Mouse (Mus musculus): ENCODE measurements around the gene Trpv6.

Gene Trpv6

DNA sequence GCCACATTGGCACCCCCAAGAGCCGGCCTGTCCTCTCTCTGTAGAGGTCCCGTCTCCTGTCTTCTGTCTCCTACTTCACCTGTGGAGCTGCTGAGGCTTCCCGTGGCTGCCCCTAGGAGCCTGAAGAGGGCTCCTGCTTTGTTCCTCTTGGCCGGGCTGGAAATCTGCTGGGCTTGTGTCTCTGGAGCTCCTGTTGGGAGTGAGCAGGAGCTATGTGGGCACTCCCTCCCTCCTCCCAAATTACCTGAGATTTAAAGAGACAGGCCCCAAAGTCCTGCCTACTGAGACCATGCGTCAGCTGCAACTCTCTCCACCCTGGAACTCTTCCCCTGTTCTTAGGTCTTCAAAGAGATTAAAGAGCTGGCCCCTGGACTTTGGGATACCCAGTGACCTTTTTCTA, at the start of gene Trpv6:
Gene Trpv6 (minus strand): TSS at position 228 of the 400 bp plus-strand sequence.
- in situ Hi-C loops (cut with MboI, MseI): no loop called here

DNA sequence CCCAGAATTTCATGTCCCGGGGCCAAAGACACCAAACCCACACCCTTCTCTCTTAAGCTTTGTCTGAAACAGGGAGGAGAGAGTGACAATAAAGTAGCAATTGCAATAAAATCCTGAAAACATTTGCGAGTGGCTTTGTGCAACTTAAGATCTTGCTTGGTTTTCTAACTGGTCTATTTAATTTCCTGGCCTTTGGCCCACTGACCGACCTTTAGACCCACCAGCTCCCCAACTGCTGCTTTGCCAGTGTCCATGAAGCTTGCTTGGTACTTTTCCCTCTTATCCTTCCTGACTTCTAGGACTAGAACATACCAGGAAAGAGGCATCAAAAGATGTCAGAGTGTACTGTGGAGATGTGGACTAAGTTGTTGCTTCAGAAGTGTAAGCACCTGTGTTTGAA, 49.4 kb upstream of the Trpv6 start:
- in situ Hi-C loops (cut with MboI, MseI): no loop called here

DNA sequence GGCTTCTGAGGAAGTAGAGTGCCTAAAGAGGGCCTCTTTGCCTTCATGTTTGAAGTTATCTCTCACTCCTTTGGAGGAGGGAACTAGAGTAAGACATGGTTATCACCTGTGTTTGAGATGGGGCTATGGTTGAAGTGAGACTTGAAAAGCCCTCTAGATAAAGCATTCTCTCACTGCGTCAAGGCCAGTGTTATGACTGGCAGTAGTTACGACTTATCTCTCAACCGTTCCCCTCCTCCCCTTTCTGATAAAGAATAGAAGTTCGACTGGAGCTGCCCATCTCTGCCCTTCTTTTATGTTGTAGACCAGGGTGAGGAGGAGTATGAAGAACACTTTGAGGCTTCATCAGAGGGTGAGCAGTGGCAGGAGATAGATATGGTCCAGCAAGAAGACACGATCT, 48.7 kb upstream of the Trpv6 start:
- in situ Hi-C loops (cut with MboI, MseI): no loop called here

DNA sequence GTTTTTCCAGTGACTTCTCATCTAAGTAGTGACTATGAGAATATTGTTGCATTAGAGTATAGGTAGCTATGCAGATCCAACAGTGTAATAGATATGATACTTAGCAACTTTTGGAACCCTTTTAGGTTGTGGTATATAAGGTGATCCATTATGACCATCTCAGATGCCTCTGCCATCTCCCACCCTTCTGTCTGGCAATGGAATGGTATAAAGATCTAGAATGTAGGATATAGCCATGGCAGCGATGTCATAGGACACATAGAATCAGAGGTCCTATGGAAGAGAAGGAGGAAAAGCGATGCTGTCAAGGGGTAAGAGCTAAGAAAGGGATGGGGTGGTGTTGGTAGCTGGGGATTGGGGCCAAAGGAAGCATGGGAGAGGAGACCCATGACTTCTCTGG, 47.9 kb upstream of the Trpv6 start, which contains the start of gene Llcfc1:
Gene Llcfc1 (plus strand): TSS at position 301 of the 400 bp plus-strand sequence.
- in situ Hi-C loops (cut with MboI, MseI): no loop called here

DNA sequence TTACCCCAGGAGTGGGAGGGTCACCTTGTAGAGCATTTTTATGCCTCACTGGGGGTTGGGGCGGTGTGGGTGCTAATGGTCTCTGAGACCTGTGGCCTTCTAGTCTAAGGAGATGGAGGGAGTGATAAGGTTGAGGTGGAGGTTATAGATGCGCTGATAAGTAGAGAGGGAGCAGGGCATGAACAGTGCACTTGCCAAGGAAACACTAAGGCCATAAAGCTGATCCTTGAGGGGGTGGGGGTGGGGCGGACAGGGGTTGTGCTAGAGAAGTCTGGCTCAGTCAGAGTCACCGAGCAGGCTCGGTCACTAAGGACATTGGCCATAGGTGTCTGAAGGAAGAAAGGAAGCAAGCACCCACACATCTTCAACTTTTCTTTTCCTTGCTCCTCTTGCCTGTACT, 45.5 kb upstream of the Trpv6 start:
- in situ Hi-C loops (cut with MboI, MseI): no loop called here

DNA sequence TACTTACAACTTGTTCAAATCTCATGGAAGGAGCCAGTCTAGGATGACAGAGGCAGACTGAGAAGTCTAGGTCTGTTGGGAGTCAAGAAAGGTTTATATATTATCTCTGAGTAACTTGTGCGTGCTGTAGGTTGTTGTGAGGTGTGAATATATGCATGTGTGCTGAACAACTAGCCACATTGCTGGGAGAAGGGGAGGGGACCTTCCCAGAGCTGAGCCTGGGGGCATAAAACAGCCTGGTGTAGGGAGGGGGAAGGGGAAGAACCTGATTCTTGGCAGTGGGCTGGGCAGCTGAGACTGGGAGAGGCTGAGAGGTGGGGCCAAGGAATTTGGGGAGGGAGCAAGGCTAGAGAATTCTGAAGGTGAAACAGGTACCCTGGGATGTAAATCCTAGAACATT, 44.5 kb upstream of the Trpv6 start, which contains the start of gene Trpv5:
Gene Trpv5 (minus strand): TSS at position 101 of the 400 bp plus-strand sequence.
- in situ Hi-C loops (cut with MboI, MseI): no loop called here

DNA sequence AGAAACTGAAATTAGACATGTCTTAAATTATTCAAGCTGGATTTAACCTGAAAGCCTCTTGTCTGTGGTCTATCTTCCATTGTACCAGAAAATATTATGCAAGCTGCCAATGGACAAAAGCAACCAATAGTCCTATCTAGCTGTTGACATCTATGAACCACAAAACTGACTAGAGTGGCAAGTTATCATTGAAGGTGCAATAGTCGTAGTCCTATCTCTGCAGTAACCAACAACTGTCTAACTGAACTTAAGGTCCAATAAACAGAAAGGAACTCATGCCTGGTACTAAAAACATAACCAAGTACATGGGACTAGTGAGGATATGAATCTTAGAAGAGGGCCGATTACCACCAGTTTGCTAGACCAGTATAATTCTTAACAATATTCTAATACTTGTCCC, 40.3 kb upstream of the Trpv6 start:
- in situ Hi-C loops (cut with MboI, MseI): loop anchor here (10.0 kb wide), 1 partner anchor 1322 kb away; no protein-coding TSS in a partner anchor

DNA sequence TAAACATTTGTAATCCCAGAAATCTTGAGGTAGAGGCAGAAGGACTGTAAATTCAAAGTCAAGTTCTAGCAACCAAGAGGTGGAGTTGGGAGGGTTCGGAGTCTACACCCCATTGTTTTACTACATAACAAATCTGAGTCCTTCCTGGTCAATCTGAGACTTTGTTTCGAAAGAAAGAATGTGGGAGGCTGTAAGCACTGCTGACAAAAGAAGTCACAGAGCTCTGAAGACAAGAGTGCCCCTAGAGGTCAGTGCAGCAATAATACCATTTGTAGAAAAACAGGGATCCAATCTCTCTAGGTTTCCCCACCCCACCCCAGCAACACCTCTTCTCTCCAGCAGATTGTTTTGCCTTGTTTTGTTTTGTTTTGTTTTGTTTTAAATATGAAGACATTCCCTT, 26.1 kb upstream of the Trpv6 start:
- in situ Hi-C loops (cut with MboI, MseI): no loop called here

DNA sequence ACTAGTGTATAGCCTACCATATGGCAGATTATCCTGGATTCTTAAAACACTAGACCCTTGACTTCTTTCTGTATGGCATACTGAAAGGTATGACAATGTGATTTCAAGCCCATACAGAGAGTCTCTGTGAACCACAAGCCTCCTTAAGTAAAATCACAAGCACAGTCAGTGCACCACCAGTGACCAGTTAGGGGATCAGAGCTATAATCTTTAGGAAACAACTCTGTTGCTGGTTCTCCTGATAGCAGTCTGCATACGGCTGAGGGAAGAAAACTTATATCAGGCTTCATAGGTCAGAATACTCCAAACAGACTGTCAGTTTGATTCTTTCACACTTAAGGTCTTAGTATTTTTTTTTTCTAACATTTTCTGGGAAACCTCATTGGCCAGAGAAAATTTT, 22.3 kb upstream of the Trpv6 start:
- in situ Hi-C loops (cut with MboI, MseI): no loop called here

DNA sequence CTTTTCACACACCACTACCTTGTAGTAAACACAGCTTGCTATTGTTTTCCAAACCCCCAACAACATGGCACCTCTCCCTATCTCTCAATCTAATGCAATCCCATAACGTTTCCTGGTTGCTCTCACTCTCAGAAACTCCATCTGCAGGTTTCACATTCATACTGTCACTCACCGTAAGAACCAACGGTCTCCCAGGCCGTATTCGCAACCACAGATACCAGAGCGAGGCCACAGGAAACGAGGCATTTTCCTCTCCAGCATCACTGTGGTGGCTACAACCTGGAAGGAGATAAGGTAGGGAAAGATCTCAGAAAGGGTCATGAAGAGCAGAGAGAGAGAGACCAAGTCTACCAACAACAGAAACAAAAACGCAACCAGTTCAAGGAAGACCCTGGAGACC, 18.4 kb upstream of the Trpv6 start:
- in situ Hi-C loops (cut with MboI, MseI): no loop called here

DNA sequence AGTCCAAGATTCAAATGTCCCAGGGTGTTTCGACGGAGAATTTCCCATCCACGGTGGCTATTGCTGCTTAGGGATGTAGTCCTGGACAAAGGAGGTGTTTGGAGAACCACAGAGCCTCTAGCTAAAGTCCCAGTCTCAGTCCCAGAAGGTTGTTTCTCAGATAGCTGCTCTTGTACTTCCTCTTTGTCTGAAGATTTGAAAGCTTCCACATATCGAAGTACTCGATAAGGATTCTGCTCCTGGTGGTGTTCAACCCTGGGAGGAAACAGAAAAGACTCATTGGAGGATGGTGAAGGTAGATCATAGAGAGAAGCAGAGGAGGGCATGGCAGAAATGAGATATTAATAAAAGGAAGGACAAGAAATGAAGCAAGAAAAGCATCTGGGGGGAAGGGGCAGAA, 17.0 kb upstream of the Trpv6 start:
- in situ Hi-C loops (cut with MboI, MseI): no loop called here

DNA sequence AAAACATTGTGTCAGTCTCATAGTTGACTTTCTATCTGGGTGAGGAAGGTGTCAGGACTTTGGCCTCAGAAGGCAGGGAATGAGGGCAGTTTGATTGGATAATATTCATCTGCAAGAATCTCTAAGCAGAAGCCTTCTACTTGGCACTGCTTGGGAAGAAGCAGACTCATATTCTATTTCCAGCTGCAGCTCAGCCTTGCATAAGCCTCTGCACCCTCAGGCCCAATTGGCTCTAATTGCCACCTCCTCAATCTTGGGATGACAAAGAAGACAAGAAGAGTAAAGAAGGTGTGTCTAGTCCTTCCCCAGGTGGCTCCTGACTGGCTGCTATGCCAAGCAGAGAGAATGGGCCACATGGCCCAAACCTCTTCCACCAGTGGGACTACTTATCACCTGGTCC, 10.5 kb upstream of the Trpv6 start:
- in situ Hi-C loops (cut with MboI, MseI): no loop called here

DNA sequence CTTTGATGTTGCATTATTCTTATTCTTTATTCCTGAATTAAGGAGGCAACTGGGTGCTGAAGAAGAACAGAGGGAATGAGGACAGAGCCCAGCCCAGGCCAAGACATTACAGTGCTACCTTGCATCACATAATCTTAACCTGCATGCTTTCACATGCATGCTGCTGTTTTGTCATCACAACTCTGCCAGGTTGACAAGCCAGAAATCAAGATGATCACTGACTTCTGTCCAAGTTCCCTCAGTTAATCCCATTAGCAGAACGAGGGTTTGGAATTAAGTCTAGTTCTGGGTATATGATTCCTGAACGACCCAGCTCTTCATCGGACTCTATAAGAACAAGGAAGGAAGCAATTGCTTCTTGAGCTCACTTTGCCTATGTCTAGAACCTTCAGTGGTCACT, 10.0 kb upstream of the Trpv6 start:
- in situ Hi-C loops (cut with MboI, MseI): no loop called here

DNA sequence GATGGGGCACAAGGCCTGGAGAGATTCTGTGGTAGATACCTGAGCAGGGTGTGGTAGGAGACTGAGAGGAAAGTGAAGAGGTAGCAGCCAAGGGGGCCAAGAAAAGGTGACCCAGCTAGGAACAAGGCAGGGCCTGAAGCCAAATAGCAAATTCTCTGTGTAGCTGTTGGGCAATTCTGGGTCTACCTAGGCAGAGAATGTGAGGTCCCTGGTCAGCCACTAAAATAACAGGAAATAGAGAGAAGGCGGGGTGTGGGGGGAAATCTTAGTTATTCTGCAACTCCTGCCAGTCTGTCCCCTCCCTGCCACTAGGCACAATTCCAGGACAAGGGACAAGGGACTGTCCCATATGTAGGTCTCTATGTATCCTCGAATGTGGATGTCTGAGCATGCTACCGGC, 7.0 kb upstream of the Trpv6 start:
- in situ Hi-C loops (cut with MboI, MseI): no loop called here

DNA sequence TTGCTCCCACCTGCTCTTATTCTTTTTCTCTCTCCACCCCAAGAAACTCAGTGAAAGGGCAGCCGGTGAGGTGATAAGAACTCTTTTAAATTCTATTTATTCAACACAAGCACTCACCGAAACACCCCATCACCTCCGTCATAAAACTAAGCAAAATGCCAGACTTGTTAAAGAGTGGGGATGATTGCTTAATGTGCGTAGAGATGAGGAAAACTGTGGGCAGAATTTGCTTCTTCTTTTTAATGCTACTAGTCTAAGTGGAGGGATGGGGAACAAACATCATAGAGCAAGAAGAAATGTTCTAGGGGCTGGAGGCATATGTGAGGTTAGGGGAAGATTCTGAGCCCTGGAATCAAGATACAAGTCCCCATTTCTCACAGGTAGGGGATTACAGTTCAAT, 6.6 kb upstream of the Trpv6 start:
- in situ Hi-C loops (cut with MboI, MseI): no loop called here

DNA sequence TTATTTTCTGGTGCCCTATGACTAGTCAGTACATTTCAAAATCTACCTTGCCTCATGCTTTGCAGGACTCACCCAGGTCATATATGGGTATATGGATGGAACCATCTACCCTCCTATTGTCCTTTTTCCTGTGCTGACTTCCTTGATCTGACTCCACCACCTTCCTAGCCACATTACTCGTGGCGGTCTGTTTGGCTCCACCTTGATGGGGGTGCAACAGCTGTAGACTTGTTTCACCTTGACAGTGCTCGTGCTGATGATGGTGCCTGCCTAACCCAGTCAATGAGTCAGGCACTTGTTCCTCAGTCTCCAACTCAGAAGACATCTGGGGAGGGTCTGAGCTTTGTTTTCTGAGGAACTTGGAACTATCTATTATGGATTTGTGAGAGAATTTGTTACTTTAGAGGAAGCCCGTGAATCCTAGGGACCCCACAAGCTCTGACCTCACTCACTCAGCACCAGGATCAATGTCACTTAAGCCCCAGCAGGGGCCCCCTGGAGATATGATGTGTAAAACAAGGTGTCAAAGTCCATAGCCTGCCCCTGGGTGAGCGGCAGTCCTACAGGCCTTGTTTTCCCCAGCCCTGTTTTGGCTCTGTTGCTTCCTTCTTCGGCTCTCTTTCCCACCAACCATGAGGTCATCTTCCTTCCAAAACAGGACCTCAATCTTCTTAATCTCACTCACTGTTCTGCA, 5.1 kb upstream of the Trpv6 start:
- in situ Hi-C loops (cut with MboI, MseI): no loop called here

DNA sequence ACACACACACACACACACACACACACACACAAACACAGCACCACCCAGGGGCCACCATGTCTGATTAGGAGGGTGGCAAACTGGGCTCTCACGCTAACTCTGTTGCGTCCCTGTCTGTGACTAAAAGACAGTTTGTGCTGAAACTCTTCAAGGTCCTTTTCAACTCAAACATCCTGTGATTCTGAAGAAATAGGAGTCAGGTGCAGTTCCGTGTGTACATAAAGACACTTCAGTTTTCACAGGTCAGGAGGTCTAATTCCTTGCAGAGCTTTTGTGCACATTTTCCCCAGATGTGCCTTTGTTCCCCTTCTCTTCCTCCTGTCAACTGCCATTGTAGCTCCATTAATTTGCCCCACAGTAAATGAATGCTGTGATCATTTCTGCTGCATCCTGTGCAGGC, 4.2 kb upstream of the Trpv6 start:
- in situ Hi-C loops (cut with MboI, MseI): no loop called here

DNA sequence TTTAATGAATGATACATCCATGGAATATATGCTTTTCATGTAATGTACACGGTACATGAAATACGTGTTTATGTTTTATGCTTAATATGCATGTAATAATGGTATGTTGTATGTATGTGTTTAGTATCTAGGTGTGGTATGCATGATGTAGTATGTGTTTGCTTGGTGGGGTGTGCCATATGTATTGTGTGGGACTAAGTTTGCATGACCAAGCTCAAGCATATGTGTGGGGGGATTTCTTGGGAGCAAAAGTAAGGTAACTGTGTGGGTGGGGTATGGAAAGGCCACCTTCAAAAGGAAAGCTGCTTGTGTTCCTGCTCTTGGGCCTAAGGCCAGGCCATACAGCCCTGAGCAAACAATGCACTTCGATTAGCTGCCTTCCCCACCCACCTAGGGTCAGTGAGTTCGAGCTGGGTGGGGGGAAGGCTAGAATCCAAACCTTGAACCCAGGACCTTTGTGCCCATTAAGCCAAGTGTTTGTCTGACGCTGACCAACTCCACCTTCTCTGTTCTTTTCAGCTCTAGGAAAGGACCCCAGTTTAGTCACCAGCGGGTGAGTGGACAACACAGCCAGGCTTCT, 1.8 kb upstream of the Trpv6 start:
- in situ Hi-C loops (cut with MboI, MseI): no loop called here

DNA sequence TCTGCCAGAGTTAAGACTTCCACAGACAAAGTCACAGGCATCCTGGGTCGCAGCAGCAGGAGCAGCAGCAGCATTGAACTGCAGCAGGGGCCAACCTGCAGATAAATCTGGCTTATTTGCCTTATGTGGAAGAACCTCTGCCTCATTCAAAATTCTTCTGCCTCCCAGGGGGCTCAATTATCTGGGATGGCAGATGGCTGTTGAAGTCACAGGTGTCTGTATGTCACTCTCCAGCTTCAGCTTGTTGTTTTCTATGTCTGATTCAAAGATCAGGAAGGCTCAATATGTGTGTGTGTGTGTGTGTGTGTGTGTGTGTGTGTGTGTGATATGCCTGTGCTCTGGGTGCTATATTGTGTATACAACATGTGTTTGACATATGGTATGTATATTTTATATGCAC, 1.2 kb upstream of the Trpv6 start:
- in situ Hi-C loops (cut with MboI, MseI): no loop called here

DNA sequence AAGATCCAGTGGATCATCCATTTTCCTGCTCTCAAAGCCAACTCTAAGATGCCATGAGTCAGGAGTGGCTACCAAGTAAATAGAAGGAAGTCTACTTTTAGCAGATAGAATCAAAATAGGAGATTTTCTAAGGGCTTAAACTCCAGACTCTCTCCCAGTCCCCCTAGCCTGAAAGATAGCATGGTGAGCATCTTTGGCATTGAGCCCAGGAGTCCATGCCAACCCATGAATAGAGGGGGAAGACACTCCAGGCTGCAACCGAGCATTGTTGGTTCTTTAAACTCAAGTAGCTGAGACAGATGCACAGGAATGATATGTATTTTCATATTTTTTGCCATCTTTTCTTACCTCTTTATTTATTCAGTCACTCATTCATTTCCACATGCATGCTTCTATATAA, 994 bp downstream of the Trpv6 start:
- in situ Hi-C loops (cut with MboI, MseI): no loop called here

DNA sequence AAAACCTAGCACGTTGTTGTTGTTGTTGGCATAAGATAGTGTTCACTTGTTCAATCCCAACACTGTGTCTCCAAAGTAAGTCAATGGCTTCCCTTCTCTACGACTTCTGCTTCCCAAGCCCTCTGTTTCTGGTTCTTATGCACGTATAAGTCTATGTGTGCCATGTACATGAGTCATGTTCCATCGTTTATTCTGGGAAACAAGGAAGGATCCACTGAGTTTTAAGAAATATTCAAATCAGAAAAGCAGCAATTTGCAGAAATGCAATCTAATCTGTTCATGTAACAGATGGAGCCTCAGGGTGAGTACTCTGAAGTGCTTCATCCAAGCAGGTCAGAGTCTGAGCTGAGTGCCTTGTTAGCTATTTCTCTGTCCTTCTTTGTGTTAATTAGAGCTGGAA, 4.7 kb downstream of the Trpv6 start:
- in situ Hi-C loops (cut with MboI, MseI): no loop called here

DNA sequence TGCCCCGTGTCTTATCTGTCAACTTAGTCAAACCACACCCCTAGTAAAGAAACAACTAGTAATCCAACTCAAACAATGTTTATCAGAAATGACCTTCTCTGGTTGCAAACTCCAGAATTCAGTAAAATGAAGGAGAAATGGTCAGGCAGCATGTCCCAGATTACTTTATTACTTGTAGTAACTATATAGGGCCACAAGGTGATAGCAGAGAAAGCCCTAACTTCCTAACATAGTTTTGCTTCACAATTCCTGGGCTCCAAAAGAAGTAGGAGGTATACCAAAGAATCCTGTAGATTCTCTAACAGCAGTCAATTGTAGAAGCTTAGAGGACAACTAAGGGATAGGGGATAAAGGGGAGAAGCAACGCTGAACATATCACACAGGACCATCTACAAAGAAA, 5.4 kb downstream of the Trpv6 start:
- in situ Hi-C loops (cut with MboI, MseI): no loop called here

DNA sequence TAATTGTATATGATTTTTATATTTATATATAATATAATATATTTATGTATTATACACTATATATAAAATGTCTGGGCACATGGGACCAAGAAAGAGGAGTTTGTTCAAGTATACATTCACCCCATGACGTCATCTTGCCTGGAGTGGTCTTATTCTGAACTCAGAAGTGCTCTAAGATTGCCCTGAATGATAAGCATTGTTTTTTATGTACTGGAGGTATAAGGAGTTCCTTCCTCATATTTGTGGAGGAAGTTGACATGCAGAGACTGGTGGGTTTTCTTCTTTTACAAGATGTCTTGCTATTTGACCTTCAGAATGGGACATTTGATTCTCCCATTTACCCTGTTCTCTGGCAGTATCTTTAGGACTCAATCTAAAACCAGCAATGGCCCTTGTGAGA, 8.0 kb downstream of the Trpv6 start:
- in situ Hi-C loops (cut with MboI, MseI): no loop called here

DNA sequence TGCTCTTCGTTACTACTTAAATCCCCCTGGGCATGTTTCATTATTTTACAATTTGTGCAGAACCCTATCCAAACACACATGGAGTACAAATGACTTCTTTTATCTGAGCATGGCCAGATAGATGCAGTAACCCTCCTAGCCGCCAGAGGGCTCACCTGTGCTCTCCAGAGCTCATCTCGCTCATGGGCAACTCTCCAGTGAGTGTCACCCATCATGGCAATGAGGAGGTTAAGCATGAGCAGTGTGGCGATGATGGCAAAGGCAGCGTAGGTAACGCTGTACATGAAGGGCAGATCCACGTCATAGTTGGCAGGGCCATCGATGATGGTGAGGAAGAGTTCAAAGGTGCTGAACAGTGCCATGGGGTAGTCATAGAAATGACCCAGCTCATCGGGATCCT, 13.5 kb downstream of the Trpv6 start:
- in situ Hi-C loops (cut with MboI, MseI): no loop called here
